Mouse (Mus musculus): ENCODE results near the gene Mettl8. TPM values are rescaled to one million over a fixed set of nuclear protein-coding genes. Genes with fewer than 3 reads are reported as not detected.
A peak's percentile ranks its signal among the peaks of the same experiment; 100 is the strongest.

Gene Mettl8
- polyA plus RNA-seq, 1 experiment: 13.3 TPM

DNA sequence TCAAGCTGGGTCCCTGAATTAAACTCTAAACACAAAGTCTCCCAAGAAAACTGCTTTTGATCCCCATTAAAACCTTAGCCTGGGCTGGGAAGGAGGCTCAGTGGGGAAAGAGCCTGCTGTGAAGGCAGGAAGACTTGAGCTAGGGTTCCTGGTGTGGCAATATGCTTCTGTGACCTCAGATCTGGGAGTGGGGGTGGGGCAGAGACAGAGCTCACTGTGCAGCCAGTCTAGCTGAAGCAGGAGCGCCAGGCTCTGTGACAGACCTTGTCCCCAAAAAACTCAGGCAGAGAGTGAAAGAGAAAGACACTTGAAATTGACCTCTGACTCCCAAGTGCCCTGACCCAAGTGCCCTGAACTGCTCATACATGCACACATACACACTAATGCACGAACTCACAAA, 62.7 kb downstream of the Mettl8 start:
- no peak for DNase-seq (ENCODE audit: extremely low spot score in 1 of 2, low spot score in 1 of 2)

DNA sequence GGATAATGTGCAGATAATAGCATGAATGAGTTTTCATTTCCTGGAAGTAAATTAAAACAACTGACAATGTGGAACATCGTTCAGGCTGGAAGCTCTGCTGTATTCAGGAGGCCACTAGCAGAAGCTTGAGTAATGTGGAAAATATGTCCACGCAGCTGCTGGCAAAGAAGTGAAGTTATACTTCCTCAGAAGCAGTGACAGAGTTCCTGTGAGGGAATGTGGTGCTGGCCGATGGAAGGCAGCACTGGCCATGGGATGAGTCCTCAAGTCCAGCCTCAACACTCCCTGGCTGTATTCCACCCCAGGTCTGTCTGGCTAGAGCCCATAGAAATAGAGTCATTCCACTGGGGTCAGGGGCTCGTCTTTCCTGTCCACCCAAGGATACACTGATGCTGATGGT, 65.2 kb downstream of the Mettl8 start:
- DNase-seq (ENCODE audit: extremely low spot score in 1 of 2, low spot score in 1 of 2): no peak

DNA sequence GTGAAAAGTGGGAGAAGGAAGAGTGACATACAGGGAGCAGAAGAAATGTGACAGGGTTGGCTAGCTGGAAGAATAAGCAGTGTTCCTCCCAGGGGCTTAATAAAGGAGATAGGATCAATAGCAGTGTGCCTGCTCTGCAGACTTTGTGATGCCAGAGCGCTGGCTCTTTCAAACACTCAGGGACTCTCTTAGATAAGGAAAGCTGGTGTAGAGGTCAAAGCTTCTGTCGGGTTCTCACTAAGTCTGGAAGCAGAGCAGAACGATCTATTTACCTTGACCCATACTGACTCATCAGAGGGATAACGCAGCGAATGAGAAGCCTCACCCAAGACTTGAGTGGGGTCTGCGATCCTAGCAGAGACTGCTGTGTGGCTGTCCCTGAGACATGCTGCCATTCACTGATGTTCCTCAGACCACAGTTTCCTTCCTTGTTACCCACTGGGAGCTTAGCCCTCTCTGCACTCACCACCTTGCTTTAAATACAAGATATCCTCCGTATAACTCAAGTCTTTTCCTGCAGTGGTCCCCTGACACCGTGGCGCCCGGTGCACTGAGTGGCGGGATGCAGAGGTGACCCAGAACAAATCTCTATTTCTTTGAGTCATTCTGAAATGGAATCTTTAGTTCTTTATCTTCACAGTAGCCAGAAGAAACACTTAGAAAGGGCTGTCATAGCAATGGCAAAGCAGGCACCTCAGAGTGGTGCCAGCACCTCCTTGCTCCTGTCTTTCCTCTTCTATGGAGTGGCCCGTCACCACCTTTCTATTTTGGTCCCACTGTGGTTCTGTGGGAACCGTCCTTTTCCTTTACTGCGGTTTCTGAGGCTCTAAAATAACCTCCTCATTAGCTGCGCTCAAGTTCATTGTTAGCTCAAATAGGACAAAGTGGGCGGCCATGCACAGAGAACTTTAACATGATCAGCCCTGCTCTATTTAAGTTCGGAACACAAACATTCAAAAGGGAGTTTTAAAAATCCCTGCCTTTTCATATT, 65.9 kb downstream of the Mettl8 start:
- DNase-seq (ENCODE audit: extremely low spot score in 1 of 2, low spot score in 1 of 2): peak in 1 of 2 experiments; percentile 16

DNA sequence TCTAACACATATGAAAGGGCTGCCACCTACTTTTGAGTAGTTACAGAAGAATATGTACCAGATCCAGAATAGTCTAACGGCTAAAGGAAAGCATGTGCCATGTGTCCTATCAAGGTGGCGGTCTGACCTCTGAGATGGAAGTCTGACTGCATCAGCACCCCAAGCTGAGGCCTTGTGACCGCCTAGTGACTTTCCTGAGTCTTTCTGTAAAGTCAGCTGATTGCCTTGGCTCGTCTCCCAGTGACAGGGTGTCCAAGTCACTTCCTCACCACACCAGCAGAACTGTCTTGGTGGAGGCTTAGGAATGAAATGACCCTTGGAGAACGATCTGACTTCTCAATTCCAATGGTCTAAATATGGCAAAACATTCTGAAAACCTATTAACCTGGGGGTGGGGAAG, 77.1 kb downstream of the Mettl8 start:
- no peak for DNase-seq (ENCODE audit: extremely low spot score in 1 of 2, low spot score in 1 of 2)

DNA sequence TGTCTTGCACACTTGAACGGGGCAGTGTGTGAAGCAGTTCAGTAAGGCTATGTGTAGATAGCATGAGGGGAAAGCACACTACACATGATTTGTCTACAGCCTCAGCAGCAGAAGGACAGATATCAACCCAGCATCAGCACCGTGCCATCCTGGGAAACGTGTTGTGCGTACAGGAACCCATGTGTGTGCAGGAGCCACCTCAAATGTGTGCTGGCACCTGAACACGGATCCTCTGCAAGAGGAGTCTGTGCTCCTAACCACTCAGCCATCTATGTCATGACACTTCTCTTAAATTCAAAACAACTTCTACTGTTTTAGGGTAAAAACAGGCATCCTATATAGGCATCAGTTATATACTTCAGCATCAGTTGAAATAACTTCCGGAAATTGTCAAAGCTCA, 80.6 kb downstream of the Mettl8 start:
- no peak for DNase-seq (ENCODE audit: extremely low spot score in 1 of 2, low spot score in 1 of 2)

DNA sequence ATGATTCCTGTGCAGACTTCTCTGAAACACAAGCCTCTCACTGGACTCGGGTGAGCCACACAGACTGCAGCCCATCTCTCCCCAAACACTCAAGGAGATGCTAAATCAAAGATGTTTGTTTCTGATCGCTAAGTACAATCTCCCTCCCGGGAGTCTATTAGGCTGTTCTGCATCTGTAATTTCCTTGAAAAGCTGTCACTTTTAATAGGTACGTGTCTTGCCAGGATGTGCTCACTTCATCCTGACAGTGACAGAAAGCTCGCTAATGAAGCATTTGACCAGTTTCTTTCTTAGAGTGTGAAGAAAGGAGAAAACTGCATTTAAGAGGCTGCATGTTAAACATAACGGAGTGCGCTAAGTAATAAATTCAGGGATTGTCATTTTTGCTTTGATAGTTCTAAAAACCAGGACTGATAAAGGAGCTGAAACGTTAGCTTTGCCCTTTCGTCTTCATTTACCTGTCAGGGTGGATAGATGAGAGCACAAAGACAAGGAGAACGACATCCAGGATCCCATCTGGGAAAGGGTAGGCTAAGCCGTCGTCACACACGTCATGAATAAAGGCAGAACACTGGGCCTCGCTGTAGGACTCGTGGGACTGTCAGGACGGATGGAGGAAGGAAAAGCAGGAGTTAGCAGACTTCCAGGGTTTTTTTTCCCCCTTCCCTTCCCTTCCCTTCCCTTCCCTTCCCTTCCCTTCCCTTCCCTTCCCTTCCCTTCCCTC, 82.4 kb downstream of the Mettl8 start:
- no peak for DNase-seq (ENCODE audit: extremely low spot score in 1 of 2, low spot score in 1 of 2)

DNA sequence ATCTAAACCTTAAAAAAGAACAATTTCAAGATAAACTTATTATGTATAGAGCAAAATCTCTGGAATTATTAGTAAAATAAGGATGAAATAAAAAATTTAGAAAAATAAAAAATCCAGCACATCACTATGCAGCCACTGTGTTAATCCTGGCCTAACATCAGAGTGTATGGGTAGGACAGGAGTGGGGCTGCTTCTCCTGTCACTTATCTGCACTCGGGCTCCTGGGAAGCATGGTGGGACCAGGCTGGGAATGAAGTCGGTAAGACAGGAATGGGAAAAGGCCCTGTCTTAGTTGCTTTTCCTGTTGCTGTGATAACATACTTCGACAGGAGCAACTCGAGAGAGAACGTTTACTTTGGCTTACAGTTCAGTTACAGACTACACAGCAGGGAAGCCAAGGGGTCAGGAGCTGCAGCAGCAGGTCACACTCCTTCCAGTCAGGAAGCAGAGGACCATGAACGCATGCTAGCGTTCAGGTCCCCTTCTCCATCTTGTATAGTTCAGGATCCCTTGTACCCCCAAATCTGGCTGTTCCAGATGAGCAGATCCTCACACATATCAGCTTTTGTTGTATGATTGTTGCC, 85.1 kb downstream of the Mettl8 start:
- DNase-seq (ENCODE audit: extremely low spot score in 1 of 2, low spot score in 1 of 2): no peak

DNA sequence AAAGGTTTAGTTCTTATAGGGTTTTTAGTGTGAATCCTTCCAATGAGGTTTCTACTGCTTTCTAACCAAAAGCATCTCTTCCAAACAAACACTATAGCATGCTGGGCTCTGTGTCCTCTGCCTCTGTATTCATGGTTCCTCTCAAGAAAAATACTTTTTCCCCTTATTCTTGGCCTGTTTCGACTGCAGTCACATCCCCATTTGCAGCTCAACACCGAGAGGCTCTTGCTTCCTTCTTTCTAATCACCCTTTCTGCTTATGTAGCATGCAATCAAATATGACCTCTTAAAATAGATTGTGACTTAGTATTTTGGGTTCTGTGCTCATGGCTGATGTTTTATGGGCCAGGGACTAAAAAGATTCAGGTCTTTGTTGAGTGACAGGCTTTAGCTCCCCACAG, 87.1 kb downstream of the Mettl8 start:
- DNase-seq (ENCODE audit: extremely low spot score in 1 of 2, low spot score in 1 of 2): no peak

DNA sequence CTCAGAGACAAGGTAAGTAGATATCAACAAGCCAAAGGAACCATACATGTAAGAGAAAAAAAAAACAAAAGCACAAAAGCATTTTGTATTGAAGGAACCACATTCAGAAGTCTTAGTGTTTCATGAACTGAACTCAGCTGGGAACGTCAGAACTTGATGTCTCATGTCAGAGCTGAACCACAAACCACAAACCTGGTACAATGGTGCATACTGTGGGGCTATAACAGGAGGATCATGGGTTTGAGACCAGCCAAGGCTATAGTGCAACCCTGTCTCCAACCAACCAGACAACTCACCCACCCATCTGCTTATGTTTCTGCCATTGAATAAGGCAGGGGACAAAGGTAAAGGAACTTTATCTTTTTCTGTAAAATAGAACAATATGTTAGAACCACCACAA, 88.2 kb downstream of the Mettl8 start:
- DNase-seq (ENCODE audit: extremely low spot score in 1 of 2, low spot score in 1 of 2): no peak

DNA sequence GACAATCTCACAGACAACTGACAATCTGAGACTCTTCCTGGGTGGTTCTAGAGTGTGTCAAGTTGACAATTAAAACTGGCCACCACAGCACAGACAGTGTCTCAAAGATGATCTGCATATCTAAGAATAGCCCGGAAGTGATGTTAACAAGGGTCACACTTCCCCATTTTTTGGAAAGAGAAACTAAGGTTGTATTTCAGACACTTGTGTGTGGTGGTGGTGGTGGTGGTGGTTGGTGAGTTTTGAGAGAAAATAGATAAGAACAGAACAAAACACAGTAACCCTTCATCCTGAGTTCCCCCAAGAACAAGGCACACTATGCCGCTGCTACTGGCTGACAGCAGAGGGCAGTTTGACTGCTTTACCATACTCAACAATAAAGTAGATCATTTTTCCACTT, 90.6 kb downstream of the Mettl8 start:
- no peak for DNase-seq (ENCODE audit: extremely low spot score in 1 of 2, low spot score in 1 of 2)

DNA sequence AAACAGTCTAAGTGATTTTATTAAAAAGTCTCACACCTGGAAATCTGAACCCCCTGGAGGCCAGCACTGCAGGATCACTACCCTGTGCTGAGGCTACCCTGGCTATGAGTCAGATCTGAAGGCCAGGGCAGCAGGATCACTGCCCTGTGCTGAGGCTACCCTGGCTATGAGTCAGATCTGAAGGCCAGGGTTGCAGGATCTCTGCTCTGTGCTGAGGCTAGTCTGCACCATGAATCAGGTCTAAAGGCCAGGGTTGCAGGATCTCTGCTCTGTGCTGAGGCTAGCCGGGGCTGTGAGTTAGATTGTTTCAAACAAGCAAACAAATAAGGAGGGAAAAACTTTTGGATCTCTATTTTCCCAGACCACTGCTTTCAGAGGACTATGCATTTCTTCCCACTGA, 92.5 kb downstream of the Mettl8 start:
- DNase-seq (ENCODE audit: extremely low spot score in 1 of 2, low spot score in 1 of 2): no peak

DNA sequence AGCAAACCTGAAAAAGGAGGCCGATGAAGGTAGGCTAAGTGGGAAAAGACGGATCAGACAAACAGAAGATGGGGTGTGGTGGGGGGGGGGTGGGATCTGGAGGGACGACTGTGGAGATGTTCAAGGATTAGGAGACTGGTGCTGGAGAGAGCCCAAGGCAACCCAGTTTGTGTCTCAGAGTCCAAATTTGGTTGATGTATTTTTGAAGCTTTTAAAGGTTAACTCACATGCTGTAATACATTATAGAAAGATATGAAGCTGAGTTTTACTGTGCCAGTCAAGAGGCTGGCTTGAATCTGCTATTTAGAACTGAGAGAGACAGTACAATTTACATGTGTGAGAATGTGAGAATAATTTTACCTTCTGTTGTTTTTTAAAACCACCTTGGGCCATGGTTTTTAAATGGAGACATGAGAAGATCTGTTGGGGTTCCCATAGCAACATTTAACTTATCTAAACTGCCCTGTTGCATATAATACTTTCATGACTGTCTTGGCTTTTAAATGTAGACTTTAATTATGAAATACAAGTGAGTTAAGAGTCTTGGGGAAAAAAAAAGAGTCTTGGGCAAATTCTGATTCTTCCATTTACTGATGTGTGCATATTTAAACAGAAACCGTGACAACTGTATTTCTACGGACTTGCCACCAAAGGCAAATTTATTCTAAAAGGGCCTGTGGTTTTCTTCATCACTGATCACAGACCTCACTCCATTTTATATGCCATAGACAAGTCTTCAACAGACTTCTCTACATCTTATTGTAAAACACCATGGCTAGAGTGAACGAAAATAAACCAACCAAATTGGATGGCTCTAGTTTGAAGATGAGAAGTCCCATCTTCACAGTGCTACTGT, 94.1 kb downstream of the Mettl8 start:
- DNase-seq (ENCODE audit: extremely low spot score in 1 of 2, low spot score in 1 of 2): peak; percentile 27 to 39

DNA sequence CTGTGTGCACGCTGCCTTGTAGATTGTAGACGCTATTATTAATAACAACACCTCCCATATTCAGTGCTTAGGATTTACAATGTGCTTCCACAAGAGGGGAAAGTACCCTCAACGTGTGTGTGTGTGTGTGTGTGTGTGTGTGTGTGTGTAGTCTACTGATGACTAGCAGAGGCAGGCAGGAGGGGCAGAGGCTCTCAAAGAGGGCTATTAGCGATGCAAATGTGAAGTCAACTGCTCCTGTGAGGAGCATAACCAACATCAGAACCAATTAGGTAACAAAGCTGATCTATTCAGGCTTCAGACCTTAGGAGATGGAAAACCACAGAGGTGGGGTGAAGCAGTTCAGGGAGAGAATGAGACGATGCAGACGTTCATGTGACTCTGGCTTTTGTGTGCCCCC, 95.3 kb downstream of the Mettl8 start:
- no peak for DNase-seq (ENCODE audit: extremely low spot score in 1 of 2, low spot score in 1 of 2)

DNA sequence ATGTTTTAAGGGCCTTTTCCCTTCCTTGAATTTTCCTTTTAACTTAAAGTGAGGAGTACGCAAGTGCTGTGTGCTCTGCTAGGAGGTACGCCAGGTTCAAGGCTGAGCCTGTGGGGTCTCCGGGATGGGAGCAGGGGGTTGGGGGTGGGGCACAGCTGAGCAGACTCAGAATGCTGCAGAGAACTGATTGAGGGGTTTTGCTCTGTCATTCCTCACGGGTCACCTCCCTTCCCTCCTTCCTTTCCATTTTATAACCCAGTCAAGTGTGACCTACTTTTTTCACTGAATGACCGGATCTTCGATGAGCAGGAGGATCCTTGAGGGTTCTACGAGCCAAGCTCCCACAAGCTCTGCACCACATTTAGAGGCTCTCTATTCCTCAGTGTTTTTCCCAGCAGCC, 96.0 kb downstream of the Mettl8 start:
- DNase-seq (ENCODE audit: extremely low spot score in 1 of 2, low spot score in 1 of 2): no peak

DNA sequence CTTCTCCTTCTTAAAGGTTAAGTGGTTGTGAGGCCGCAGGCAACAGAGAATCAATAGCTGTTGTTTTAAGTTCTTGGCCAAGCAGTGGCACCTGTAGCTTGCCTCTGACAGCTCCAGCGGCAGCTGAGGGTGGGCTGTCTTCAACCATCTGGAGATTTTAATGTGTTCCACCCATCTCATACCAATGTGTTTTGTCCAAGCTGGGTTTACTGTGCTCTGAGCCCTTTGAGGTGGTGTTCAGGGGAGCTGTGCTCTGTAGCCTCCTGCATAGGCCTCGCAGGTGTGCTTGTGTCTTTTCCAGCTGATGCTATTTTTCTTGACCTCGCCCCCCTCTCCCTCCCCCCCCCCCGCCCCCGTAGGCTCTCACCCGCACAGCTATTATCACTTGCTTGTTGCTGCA, 96.8 kb downstream of the Mettl8 start:
- DNase-seq (ENCODE audit: extremely low spot score in 1 of 2, low spot score in 1 of 2): no peak

DNA sequence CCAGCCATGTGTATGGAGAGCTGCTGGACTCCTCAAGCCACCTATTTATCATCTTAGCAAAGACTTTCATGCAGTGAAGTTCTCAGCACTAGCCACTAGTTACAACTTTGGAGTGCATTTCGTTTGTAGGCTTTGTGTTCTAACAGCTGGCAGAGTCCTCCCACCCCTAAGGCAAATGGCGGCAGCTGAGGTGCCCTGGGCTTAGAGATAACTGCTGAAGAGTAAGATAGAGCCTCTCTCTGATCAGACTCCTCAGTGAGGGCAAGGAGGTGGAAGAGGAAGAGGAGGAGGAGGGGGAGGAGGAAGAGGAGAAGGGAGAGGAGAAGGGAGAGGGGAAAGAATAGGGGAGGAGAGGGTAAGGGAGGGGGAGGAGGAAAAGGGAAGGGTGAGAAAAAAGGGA, 101.8 kb downstream of the Mettl8 start:
- no peak for DNase-seq (ENCODE audit: extremely low spot score in 1 of 2, low spot score in 1 of 2)

DNA sequence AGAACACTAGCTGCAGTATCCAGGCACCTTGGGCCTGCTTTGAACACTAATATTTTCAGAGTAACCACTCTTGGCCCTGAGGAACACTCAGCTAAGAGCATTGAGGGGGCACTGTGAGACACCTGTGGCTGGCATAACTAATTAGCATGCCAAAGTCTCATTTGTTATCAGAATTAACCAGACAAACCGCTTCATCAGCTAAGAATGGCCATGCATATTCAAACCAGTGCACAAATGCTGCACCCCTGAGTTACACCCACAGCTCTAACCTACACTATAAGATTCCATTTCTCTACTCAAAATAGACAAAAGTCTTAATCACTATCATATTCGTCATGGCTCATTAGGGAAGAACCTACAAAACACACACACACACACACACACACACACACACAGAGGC, 103.4 kb downstream of the Mettl8 start:
- no peak for DNase-seq (ENCODE audit: extremely low spot score in 1 of 2, low spot score in 1 of 2)

DNA sequence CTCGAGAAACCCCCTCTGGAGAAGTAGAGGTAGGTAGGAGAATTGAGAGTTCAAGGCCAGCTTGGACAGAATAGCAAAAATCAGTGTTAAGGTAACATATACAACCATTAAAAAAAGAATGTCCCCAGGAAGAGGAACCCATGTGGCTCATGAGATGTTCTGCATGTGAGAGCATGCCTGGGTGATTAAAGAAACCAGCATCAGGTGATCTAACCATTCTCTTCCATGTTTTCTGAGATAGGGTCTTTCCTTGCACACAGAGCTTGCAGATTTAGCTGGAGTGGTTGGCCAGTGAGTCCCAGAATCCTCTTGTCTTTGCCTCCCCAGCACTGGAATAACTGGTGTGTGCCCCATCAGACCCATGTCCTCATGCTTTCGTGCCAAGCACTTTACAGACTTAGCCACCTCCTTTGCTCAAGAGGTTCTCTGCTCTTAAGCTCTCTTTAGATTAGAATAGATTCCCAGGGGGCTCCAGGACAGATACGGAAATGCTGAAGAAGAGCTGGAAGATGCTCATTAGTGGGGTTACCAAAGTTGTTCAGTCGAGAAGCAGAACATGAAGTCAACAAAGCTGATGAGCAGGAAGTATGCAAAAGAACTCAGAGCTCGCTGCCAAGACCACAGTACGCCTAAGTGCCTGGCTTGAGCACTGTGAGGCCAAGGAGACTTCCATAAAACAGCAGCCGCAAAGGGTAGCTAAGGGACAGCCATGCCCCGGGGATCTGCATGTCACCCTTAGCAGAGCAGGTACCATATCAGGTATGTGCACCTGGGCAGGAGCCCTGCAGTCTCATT, 110.7 kb downstream of the Mettl8 start:
- no peak for DNase-seq (ENCODE audit: extremely low spot score in 1 of 2, low spot score in 1 of 2)

DNA sequence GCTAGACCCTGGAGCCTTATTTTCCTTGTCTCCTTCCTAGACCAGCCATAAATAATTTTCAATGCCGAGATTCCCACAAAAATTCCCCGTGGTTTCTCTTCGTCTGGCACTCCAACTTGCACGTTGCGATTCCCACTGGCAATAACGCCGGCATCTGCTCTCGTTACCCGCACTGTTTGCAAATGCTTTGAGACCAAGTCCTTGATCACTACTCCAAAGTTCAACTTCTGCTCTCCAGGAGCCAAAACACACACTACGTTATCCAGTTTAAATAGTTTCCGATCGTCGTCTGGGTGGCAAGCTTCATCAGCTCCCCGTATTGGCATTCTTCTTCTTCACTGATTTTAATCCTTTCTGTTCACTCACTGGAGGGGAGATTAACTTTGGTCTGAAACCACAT, 114.6 kb downstream of the Mettl8 start:
- no peak for DNase-seq (ENCODE audit: extremely low spot score in 1 of 2, low spot score in 1 of 2)

Data from frontal cortex, adult 2 months (tissue).